Mouse (Mus musculus): ENCODE data around the gene Nfkbie. TPM values are rescaled to one million over a fixed set of nuclear protein-coding genes. Genes with fewer than 3 reads are reported as not detected.

The Nfkbie gene
- polyA plus RNA-seq, 1 experiment: 5.8 TPM

- Histone ChIP-seq H3K27ac (ENCODE audit: insufficient read depth, low read depth, low read length) (no peak overlapping the region), H3K36me3 (ENCODE audit: control insufficient read depth, insufficient read depth, low read length) (no peaks in the 10 kb centered on the region), H3K27me3 (replicated peaks; ENCODE audit: control insufficient read depth, insufficient read depth, low read length) (peaks cover 5% of the 10 kb centered on the region), H3K4me3 (ENCODE audit: insufficient read depth, low read depth, low read length) (peak overlapping the region; percentile 26; the same call in 1 of the 2 replicates), H3K4me1 (ENCODE audit: control insufficient read depth, insufficient read depth, low read length) (no peaks in the 10 kb centered on the region)
- 5% methylated on average over 62 of the region's 68 CpGs for WGBS
- no peak for DNase-seq
- TF ChIP-seq CTCF (conservative IDR thresholded peaks at IDR 0.05; ENCODE audit: insufficient read depth, insufficient read length, low read depth, low read length): no peak
- no peak for TF ChIP-seq POLR2A (IDR thresholded peaks at IDR 0.05; ENCODE audit: low read depth, low read length)
Measured at GRCm38 (mm10) chr17:45548541-45549512, 6.7 kb upstream of the Nfkbie start.

DNA sequence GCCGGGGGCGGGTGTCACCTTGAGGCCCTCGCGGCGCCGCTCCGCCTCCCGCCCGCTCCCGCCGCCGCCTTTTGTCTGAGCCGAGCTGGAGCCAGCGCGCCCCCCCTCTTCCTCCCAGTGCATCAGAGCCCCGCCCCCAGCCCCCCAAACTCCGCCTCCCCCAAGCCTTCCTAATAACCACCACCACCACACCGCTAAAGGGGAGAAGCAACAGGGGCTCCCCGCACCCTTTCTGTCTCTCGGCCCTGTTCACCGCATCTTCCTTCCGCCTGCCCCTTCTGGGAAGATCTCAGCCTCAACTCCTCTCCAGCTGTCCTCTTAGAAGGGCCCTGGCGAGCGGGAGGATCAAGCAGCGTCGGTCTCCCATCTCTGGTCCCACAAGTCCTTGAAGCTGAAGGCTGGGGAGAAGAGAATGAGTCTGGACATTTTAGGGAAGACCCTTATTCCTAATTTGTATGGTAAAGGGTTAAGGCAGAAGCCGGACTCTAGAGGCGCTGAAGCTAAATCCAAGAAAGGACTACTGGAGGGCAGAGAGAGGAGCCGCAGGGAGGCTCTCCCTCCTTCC is 5.8 kb upstream of the Nfkbie start, which contains the start of gene Tmem151b:
Gene Tmem151b (minus strand): TSS at position 61 of the 565 bp plus-strand sequence.
- no peak for DNase-seq
- H3K4me1 ChIP-seq (ENCODE audit: control insufficient read depth, insufficient read depth, low read length): no peaks in the 10 kb centered on the region
- TF ChIP-seq CTCF (conservative IDR thresholded peaks at IDR 0.05; ENCODE audit: insufficient read depth, insufficient read length, low read depth, low read length) (no peak), POLR2A (IDR thresholded peaks at IDR 0.05; ENCODE audit: low read depth, low read length) (no peak)
- peak within 1 kb of the TSS; percentile 26; the same call in 1 of the 2 replicates for H3K4me3 ChIP-seq (ENCODE audit: insufficient read depth, low read depth, low read length)
- 3% methylated on average over 13 of the region's 29 CpGs for WGBS
- H3K36me3 ChIP-seq (ENCODE audit: control insufficient read depth, insufficient read depth, low read length): no peaks in the 10 kb centered on the region
- peaks cover 5% of the 10 kb centered on the region for H3K27me3 ChIP-seq (replicated peaks; ENCODE audit: control insufficient read depth, insufficient read depth, low read length)
- no peak within 1 kb of the TSS for H3K27ac ChIP-seq (ENCODE audit: insufficient read depth, low read depth, low read length)

- WGBS: 40% methylated on average over 5 of the region's 5 CpGs
- peaks cover 5% of the 10 kb centered on the region for H3K27me3 ChIP-seq (replicated peaks; ENCODE audit: control insufficient read depth, insufficient read depth, low read length)
- DNase-seq: no peak
- no peak for TF ChIP-seq CTCF (conservative IDR thresholded peaks at IDR 0.05; ENCODE audit: insufficient read depth, insufficient read length, low read depth, low read length)
- TF ChIP-seq POLR2A (IDR thresholded peaks at IDR 0.05; ENCODE audit: low read depth, low read length): no peak
- H3K36me3 ChIP-seq (ENCODE audit: control insufficient read depth, insufficient read depth, low read length): no peaks in the 10 kb centered on the region
- H3K4me3 ChIP-seq (ENCODE audit: insufficient read depth, low read depth, low read length): no peak overlapping the region
- no peaks in the 10 kb centered on the region for H3K4me1 ChIP-seq (ENCODE audit: control insufficient read depth, insufficient read depth, low read length)
- H3K27ac ChIP-seq (ENCODE audit: insufficient read depth, low read depth, low read length): no peak overlapping the region
Measured at GRCm38 (mm10) chr17:45550253-45550652, 5.2 kb upstream of the Nfkbie start.

DNA sequence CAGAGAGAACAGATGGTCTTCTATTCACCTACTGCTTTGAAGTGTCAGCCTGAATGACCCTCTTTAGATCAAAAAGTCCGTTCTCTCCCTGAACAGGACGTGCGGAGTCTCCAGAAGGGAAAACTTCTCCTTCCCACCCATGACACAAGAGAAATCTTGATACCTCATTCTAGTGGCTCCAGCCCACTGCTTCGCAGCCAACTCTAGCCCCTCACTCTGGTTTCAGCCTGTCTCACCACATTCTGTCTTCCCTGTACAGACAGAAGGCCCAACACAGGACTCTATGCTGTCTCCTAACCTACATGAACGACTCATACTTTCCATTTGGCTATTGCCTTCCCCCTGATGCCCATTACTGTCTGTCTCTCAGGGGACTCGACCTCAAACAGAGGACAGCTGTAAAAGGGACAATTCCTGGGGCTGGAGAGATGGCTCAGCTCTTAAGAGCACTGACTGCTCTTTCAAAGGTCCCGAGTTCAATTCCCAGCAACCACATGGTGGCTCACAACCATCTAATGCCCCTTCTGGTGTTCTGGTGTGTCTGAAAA is 4.2 kb upstream of the Nfkbie start:
- no peaks in the 10 kb centered on the region for H3K36me3 ChIP-seq (ENCODE audit: control insufficient read depth, insufficient read depth, low read length)
- H3K27me3 ChIP-seq (replicated peaks; ENCODE audit: control insufficient read depth, insufficient read depth, low read length): peaks cover 5% of the 10 kb centered on the region
- 57% methylated on average over 7 of the region's 7 CpGs for WGBS
- no peak for TF ChIP-seq CTCF (conservative IDR thresholded peaks at IDR 0.05; ENCODE audit: insufficient read depth, insufficient read length, low read depth, low read length)
- TF ChIP-seq POLR2A (IDR thresholded peaks at IDR 0.05; ENCODE audit: low read depth, low read length): no peak
- DNase-seq: no peak
- no peak overlapping the region for H3K27ac ChIP-seq (ENCODE audit: insufficient read depth, low read depth, low read length)
- H3K4me1 ChIP-seq (ENCODE audit: control insufficient read depth, insufficient read depth, low read length): peaks cover 3% of the 10 kb centered on the region
- H3K4me3 ChIP-seq (ENCODE audit: insufficient read depth, low read depth, low read length): no peak overlapping the region

DNA sequence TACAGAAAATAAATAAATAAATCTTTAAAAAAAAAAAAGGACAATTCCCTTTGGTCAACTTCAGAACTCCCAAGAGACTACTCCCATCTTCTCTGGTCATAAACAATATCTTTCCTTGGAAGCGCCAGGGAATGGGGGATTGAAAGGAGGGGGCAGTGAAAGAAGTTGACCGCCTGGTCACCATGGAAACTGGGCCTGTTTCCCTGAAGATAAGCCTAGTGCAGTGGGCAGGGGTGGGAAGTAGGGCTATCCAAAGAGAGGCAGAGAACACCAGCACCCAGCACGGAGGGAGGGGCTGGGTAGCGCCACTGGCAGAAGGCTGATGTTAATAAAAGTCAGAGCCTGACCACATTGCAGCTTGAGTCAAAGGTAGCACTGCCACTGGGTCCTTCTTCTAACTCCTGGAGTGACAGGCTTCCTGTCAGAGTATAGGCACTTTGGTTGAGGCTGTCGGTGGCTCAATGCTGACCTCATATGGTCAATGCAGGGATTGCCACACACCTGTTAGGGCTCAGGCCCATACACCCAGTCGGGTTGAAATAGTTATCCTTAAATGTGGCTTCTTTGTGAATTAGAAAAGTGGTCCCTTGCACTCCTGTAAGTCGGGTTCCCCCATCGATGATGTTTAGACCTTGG is 3.6 kb upstream of the Nfkbie start:
- H3K27me3 ChIP-seq (replicated peaks; ENCODE audit: control insufficient read depth, insufficient read depth, low read length): peaks cover 5% of the 10 kb centered on the region
- 9% methylated on average over 8 of the region's 8 CpGs for WGBS
- no peak overlapping the region for H3K27ac ChIP-seq (ENCODE audit: insufficient read depth, low read depth, low read length)
- no peak overlapping the region for H3K4me3 ChIP-seq (ENCODE audit: insufficient read depth, low read depth, low read length)
- H3K36me3 ChIP-seq (ENCODE audit: control insufficient read depth, insufficient read depth, low read length): no peaks in the 10 kb centered on the region
- peaks cover 6% of the 10 kb centered on the region for H3K4me1 ChIP-seq (ENCODE audit: control insufficient read depth, insufficient read depth, low read length)
- TF ChIP-seq CTCF (conservative IDR thresholded peaks at IDR 0.05; ENCODE audit: insufficient read depth, insufficient read length, low read depth, low read length) (peak; percentile 99), POLR2A (IDR thresholded peaks at IDR 0.05; ENCODE audit: low read depth, low read length) (no peak)
- peak; percentile 83 for DNase-seq

DNA sequence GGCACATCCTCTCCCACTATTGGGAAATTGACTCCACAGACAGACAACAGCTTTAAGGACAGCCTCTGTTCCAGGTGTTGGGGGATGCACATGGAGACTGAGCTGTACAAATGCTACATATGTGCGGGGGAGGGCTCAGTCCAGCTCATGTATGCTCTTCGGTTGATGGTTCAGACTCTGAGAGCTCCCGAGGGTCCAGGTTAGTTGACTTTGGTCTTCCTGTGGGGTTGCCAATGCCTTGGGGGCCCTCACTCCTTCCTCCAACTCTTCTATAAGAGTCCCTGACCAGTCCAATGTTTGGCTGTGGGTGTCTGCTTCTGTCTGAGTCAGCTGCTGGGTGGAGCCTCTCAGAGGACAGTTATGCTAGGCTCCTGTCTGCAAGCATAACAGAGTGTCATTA is 2.4 kb upstream of the Nfkbie start:
- peaks cover 7% of the 10 kb centered on the region for H3K4me1 ChIP-seq (ENCODE audit: control insufficient read depth, insufficient read depth, low read length)
- no peak overlapping the region for H3K27ac ChIP-seq (ENCODE audit: insufficient read depth, low read depth, low read length)
- no peak overlapping the region for H3K4me3 ChIP-seq (ENCODE audit: insufficient read depth, low read depth, low read length)
- 68% methylated on average over 3 of the region's 3 CpGs for WGBS
- no peak for TF ChIP-seq CTCF (conservative IDR thresholded peaks at IDR 0.05; ENCODE audit: insufficient read depth, insufficient read length, low read depth, low read length)
- no peak for TF ChIP-seq POLR2A (IDR thresholded peaks at IDR 0.05; ENCODE audit: low read depth, low read length)
- DNase-seq: no peak
- H3K36me3 ChIP-seq (ENCODE audit: control insufficient read depth, insufficient read depth, low read length): no peaks in the 10 kb centered on the region
- H3K27me3 ChIP-seq (replicated peaks; ENCODE audit: control insufficient read depth, insufficient read depth, low read length): peaks cover 5% of the 10 kb centered on the region
